Mouse (Mus musculus) heart, embryonic 16.5 days (tissue): ENCODE measurements around the gene Mbnl3. TPM values are rescaled to one million over a fixed set of nuclear protein-coding genes. Genes with fewer than 3 reads are reported as not detected.

Experiments used
- microRNA-seq: library from miRNA; unstranded; fragments of <30 nt; microRNA quantifications from one replicate; pipeline ENCODE4, GENCODE M21; 2017
- polyA plus RNA-seq: library from polyadenylated mRNA; unstranded; fragments of >200 nt; fragmentation: Nextera tagmentation; extraction: Ambion mirVana; gene quantifications from 2 replicates; pipeline ENCODE4 v1.2.1, GENCODE M21; 2015

The Mbnl3 gene
- polyA plus RNA-seq, 1 experiment from 2014 or later = 8.5 TPM

Small RNA genes lying within 50 kb of the gene (microRNA-seq; reads per million reads assigned to microRNA genes)
- gene Gm23417 = not detected

Other genes starting within 250 kb of the Mbnl3 start
- 12.8 and 13.4 TPM in 2 replicates for gene Rap2c, start 188.5 kb downstream of the Mbnl3 start, polyA plus RNA-seq